Mouse (Mus musculus): Measurements from ENCODE around the gene Pigo.

Pigo gene

GRCm38 (mm10) chr4:43037860-43038566, 12.4 kb upstream of the Pigo start:
- DNase-seq (ENCODE audit: low spot score in 2 of 2) = peak; percentile 81 to 86

- DNase-seq (ENCODE audit: low spot score in 2 of 2) = peak in 1 of 2 experiments; percentile 64
Measured at GRCm38 (mm10) chr4:43036356-43036755, 10.7 kb upstream of the Pigo start.

GRCm38 (mm10) chr4:43035851-43036250, 10.2 kb upstream of the Pigo start:
- peak in 1 of 2 experiments; percentile 73 for DNase-seq (ENCODE audit: low spot score in 2 of 2)

GRCm38 (mm10) chr4:43033481-43033880, 7.9 kb upstream of the Pigo start:
- DNase-seq (ENCODE audit: low spot score in 2 of 2) = no peak

GRCm38 (mm10) chr4:43032501-43032900, 6.9 kb upstream of the Pigo start:
- no peak for DNase-seq (ENCODE audit: low spot score in 2 of 2)

GRCm38 (mm10) chr4:43031237-43031995, 5.8 kb upstream of the Pigo start, which contains the start of gene Stoml2:
Stoml2 (minus strand) TSS chr4:43031710.
- DNase-seq (ENCODE audit: low spot score in 2 of 2) = peak; percentile 92 to 95

- DNase-seq (ENCODE audit: low spot score in 2 of 2) = no peak
Measured at GRCm38 (mm10) chr4:43030780-43031230, 5.2 kb upstream of the Pigo start.

- DNase-seq (ENCODE audit: low spot score in 2 of 2) = no peak
Measured at GRCm38 (mm10) chr4:43030352-43030751, 4.7 kb upstream of the Pigo start.

GRCm38 (mm10) chr4:43029749-43030148, 4.1 kb upstream of the Pigo start:
- DNase-seq (ENCODE audit: low spot score in 2 of 2) = no peak

- DNase-seq (ENCODE audit: low spot score in 2 of 2) = no peak
Measured at GRCm38 (mm10) chr4:43029121-43029520, 3.5 kb upstream of the Pigo start.

GRCm38 (mm10) chr4:43024673-43025072, 946 bp downstream of the Pigo start:
- no peak for DNase-seq (ENCODE audit: low spot score in 2 of 2)

GRCm38 (mm10) chr4:43021341-43021740, 4.3 kb downstream of the Pigo start:
- no peak for DNase-seq (ENCODE audit: low spot score in 2 of 2)

GRCm38 (mm10) chr4:43020876-43021275, 4.7 kb downstream of the Pigo start:
- no peak for DNase-seq (ENCODE audit: low spot score in 2 of 2)

GRCm38 (mm10) chr4:43019641-43020465, 5.8 kb downstream of the Pigo start:
- no peak for DNase-seq (ENCODE audit: low spot score in 2 of 2)

- no peak for DNase-seq (ENCODE audit: low spot score in 2 of 2)
Measured at GRCm38 (mm10) chr4:43019176-43019575, 6.4 kb downstream of the Pigo start.

- no peak for DNase-seq (ENCODE audit: low spot score in 2 of 2)
Measured at GRCm38 (mm10) chr4:43018156-43018555, 7.5 kb downstream of the Pigo start.

- DNase-seq (ENCODE audit: low spot score in 2 of 2) = no peak
Measured at GRCm38 (mm10) chr4:43012091-43012490, 13.5 kb downstream of the Pigo start.

- peak; percentile 84 to 92 for DNase-seq (ENCODE audit: low spot score in 2 of 2)
Measured at GRCm38 (mm10) chr4:43010161-43011038, 15.2 kb downstream of the Pigo start, which contains the start of gene Fancg. Fancg (minus strand) TSS chr4:43010506.

GRCm38 (mm10) chr4:43005765-43006164, 19.9 kb downstream of the Pigo start:
- peak in 1 of 2 experiments; percentile 39 for DNase-seq (ENCODE audit: low spot score in 2 of 2)

GRCm38 (mm10) chr4:43004951-43005350, 20.7 kb downstream of the Pigo start:
- no peak for DNase-seq (ENCODE audit: low spot score in 2 of 2)

Measured in spleen, postnatal 4 days (tissue).